Mouse (Mus musculus): ENCODE measurements around the gene Gm49361.

- TF ChIP-seq POLR2A (IDR thresholded peaks at IDR 0.05; ENCODE audit: borderline replicate concordance, control insufficient read depth, low read depth, low read length) = no peak
- TF ChIP-seq CTCF (IDR thresholded peaks at IDR 0.05; ENCODE audit: control insufficient read depth, insufficient read depth, low read length) = peak; percentile 76
These were observed 65.9 kb downstream of the Gm49361 start for GRCm38 (mm10) chr14:57679958-57680535.
